Mouse (Mus musculus) kidney, postnatal 0 days (tissue): ENCODE data around the gene Hmg20b. TPM values are rescaled to one million over a fixed set of nuclear protein-coding genes. Genes with fewer than 3 reads are reported as not detected.
A peak's percentile ranks its signal among the peaks of the same experiment; 100 is the strongest.

Source experiments
- ATAC-seq: fragments of 200-750 bp; cut with Nextera tagmentation; replicated peaks from 2 replicates; pipeline ENCODE4 v1.8.0; 2017; ENCODE audit warnings: low read depth, moderate number of reproducible peaks, moderate TSS enrichment, moderate library complexity; ENCODE audit not compliant: low FRiP score
- DNase-seq: peaks from one replicate; pipeline ENCODE4 v3.0.0-alpha.2; 2016; ENCODE audit warnings: low spot score
- H3K27ac ChIP-seq: fragments of 300-500 bp; sonication (generic); 2 replicates; pipeline ENCODE4 v1.5.1; 2014; ENCODE audit warnings: mild to moderate bottlenecking
- H3K27me3 ChIP-seq: fragments of 300-500 bp; sonication (generic); 2 replicates; pipeline ENCODE4 v1.6.1; 2014; ENCODE audit warnings: low read length, mixed read lengths; ENCODE audit not compliant: insufficient read depth
- H3K36me3 ChIP-seq: fragments of 300-500 bp; sonication (generic); 2 replicates; pipeline ENCODE4 v1.6.1; 2014; ENCODE audit warnings: low read length, mixed read lengths; ENCODE audit not compliant: insufficient read depth
- H3K4me1 ChIP-seq: fragments of 300-500 bp; sonication (generic); replicated peaks from 2 replicates; pipeline ENCODE4 v1.6.1; 2014; ENCODE audit warnings: antibody characterized with exemption, low read length, mixed read lengths; ENCODE audit not compliant: insufficient read depth
- H3K4me2 ChIP-seq: fragments of 300-500 bp; sonication (generic); 2 replicates; pipeline ENCODE4 v1.6.1; 2014; ENCODE audit warnings: mild to moderate bottlenecking, low read length, moderate library complexity, mixed read lengths
- H3K4me3 ChIP-seq: fragments of 300-500 bp; sonication (generic); replicated peaks from 2 replicates; pipeline ENCODE4 v1.5.1; 2014; ENCODE audit warnings: low read depth, low read length
- H3K9ac ChIP-seq: fragments of 300-500 bp; sonication (generic); 2 replicates; pipeline ENCODE4 v1.6.1; 2014; ENCODE audit warnings: low read depth, low read length
- H3K9me3 ChIP-seq: fragments of 300-500 bp; sonication (generic); replicated peaks from 2 replicates; pipeline ENCODE4 v1.6.1; 2016; ENCODE audit warnings: low read length, inconsistent platforms, mixed read lengths
- CTCF ChIP-seq: IDR thresholded peaks from 2 replicates; pipeline ENCODE4 v1.5.1; 2016; ENCODE audit warnings: antibody characterized with exemption, low read depth, mild to moderate bottlenecking, moderate library complexity
- WGBS: fragments of 180-500 bp; shearing (Covaris S2); extraction: QIAGEN DNeasy Blood & Tissue Kit; methylation state at CpG from one replicate; pipeline ENCODE4 v1.1.7; 2014; 5-methylcytosine and 5-hydroxymethylcytosine counted together
- polyA plus RNA-seq: library from polyadenylated mRNA; unstranded; fragments of >200 nt; fragmentation: Nextera tagmentation; extraction: Ambion mirVana; gene quantifications from 2 replicates; pipeline ENCODE4 v1.2.1, GENCODE M21; 2015

Hmg20b gene
- polyA plus RNA-seq: 92.4 and 99.0 TPM in 2 replicates

GRCm38 (mm10) chr10:81350351-81351063 is at the start of gene Hmg20b:
Hmg20b (minus strand) TSS chr10:81350480.
- Histone ChIP-seq H3K9ac (peak within 1 kb of the TSS; percentile 77), H3K4me2 (peak within 1 kb of the TSS; percentile 82), H3K36me3 (no peaks in the 10 kb centered on the region), H3K27ac (peak within 1 kb of the TSS; percentile 60; the same call in 1 of the 2 replicates), H3K9me3 (no peaks in the 10 kb centered on the region), H3K4me3 (peak within 1 kb of the TSS; percentile 55), H3K4me1 (0 out of 2 replicates have a peak, but pooled peaks cover 15% of the 10 kb centered on the region), H3K27me3 (no peaks in the 10 kb centered on the region)
- TF ChIP-seq CTCF: peak; percentile 84
- DNase-seq (peak; percentile 100), ATAC-seq (peak; percentile 91)
- under 1% methylated on average over 54 of the region's 54 CpGs for WGBS

DNA sequence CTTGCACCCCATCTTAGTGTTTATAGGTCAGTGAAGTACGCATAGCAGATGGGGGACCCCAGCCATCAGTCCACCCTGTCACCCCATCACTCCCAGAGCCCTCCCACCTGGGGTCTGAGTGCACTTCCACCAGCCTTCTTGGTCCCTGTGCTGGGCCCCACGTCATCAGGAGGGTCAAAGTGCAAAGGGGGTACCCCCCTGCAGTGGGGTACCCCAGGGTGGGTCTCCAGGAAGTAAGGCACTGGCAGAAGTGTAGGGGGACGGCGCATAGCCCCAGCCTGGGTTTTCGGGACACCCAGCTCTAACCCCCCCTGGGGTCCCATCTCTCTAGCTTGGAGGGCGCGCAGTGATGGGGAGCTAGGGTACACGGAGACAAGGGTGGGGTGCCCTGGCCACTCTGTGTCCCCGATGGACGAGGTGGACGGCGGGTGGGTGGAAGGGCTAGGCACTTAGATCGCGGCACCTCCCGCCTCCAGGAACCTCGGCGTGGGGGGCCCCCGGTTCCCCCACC is 49.6 kb upstream of the Hmg20b start:
- ATAC-seq (no peak), DNase-seq (no peak)
- Histone ChIP-seq H3K4me2 (no peak overlapping the region), H3K27me3 (no peaks in the 10 kb centered on the region), H3K27ac (no peak overlapping the region), H3K9ac (no peak overlapping the region), H3K9me3 (no peaks in the 10 kb centered on the region), H3K36me3 (peaks cover 31% of the 10 kb centered on the region), H3K4me1 (peaks cover 29% of the 10 kb centered on the region), H3K4me3 (no peak overlapping the region)
- TF ChIP-seq CTCF: no peak
- WGBS: 83% methylated on average over 18 of the region's 18 CpGs

DNA sequence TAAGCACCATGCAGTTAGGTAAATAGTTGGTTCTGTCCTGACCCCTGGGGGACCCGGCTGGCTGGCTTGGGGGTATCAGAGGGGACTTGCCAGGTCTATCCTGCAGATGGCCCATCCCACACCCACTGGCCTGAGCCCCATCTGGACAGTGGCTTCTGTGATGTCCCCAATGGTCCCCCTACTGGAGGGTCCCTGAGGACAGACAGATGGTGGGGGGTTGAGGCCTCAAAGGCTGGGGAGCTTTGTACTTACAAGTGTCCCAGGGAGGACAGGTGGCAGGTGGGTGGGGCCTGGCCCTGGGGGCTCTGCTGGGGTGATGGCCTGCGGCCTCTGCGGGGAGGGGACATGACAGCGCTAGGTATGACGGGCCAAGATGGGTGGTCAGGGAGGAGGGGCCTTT is 49.0 kb upstream of the Hmg20b start:
- Histone ChIP-seq H3K9me3 (no peaks in the 10 kb centered on the region), H3K27me3 (no peaks in the 10 kb centered on the region), H3K4me2 (no peak overlapping the region), H3K27ac (no peak overlapping the region), H3K9ac (no peak overlapping the region), H3K4me1 (peaks cover 29% of the 10 kb centered on the region), H3K36me3 (peaks cover 28% of the 10 kb centered on the region), H3K4me3 (no peak overlapping the region)
- TF ChIP-seq CTCF: no peak
- 75% methylated on average over 5 of the region's 5 CpGs for WGBS
- ATAC-seq (no peak), DNase-seq (no peak)

DNA sequence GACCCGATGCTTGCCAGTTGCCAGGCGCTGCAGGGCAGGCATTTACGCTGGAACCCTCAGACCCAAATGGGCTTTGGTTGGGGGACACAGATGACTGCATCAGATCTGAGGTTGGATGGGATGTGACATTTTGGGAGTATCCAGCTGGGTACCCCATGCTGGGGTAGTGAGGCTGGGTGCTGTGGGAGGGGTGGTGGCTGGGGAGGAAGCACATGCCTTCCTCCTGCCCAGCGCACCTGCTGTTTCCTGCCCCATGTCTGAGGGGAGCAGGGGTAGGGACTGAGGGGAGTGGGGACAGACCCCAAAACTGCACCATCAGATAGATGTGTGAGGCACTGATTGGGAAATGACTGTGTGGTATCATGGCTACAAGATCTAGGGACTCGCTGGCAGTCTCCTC is 46.5 kb upstream of the Hmg20b start:
- peaks cover 24% of the 10 kb centered on the region for H3K36me3 ChIP-seq
- ATAC-seq (no peak), DNase-seq (no peak)
- no peak overlapping the region for H3K27ac ChIP-seq
- H3K9ac ChIP-seq: no peak overlapping the region
- 75% methylated on average over 5 of the region's 5 CpGs for WGBS
- peaks cover 20% of the 10 kb centered on the region for H3K4me1 ChIP-seq
- H3K27me3 ChIP-seq: no peaks in the 10 kb centered on the region
- no peak overlapping the region for H3K4me2 ChIP-seq
- no peak overlapping the region for H3K4me3 ChIP-seq
- no peaks in the 10 kb centered on the region for H3K9me3 ChIP-seq
- no peak for TF ChIP-seq CTCF

DNA sequence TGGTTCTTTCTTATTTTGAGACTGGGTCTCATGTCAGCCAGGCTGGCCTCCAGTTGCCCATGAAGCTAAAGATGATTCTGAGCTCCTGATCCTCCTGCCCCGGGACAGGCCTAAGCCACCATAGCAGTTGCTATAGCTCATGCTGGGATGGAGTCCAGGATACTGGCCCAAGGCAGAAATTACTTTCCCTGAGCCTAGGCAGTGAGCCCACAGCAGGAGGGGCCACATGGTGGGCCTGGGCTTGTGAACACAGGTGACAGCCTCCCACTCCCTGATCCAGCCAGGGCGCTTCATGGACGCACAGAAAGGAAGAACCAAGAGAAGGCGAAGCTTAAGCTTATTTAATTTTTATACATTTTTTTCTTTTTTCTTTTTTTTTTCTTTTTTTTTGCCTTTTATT is 45.6 kb upstream of the Hmg20b start:
- TF ChIP-seq CTCF: no peak
- no peak overlapping the region for H3K4me3 ChIP-seq
- H3K9ac ChIP-seq: no peak overlapping the region
- DNase-seq (no peak), ATAC-seq (no peak)
- H3K27ac ChIP-seq: no peak overlapping the region
- no peaks in the 10 kb centered on the region for H3K9me3 ChIP-seq
- peaks cover 11% of the 10 kb centered on the region for H3K4me1 ChIP-seq
- no peaks in the 10 kb centered on the region for H3K27me3 ChIP-seq
- WGBS: 90% methylated on average over 4 of the region's 4 CpGs
- peaks cover 23% of the 10 kb centered on the region for H3K36me3 ChIP-seq
- no peak overlapping the region for H3K4me2 ChIP-seq

DNA sequence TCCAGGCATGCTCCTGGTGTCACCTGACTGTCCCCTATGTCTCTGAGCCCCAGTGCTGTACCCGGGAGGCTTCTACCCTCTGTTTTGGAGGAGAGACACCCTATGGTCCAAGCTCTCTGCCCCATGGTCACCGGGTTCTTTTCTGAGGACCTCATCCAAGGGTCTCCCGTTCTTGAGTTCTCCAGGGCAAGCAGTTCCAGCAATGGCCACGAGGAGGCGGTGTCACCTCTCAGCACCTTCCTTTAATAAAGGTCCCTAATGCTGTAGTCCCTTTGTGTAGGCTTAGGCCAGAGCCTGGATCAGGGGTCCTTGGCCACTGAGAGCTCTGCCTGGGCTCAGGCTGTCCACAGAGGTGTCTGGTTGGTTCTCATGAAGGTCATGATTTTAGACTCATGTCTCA is 44.8 kb upstream of the Hmg20b start:
- Histone ChIP-seq H3K36me3 (peaks cover 15% of the 10 kb centered on the region), H3K4me3 (no peak overlapping the region), H3K4me1 (peaks cover 9% of the 10 kb centered on the region), H3K4me2 (no peak overlapping the region), H3K27me3 (no peaks in the 10 kb centered on the region), H3K9me3 (no peaks in the 10 kb centered on the region), H3K27ac (no peak overlapping the region), H3K9ac (no peak overlapping the region)
- peak; percentile 76 for DNase-seq
- WGBS: 20% methylated on average over 5 of the region's 5 CpGs
- ATAC-seq: no peak
- peak; percentile 95 for TF ChIP-seq CTCF
